Mouse (Mus musculus) cerebellum, postnatal 10 days (tissue): ENCODE results near the gene Lyst.
"Not testable (repeated sequence)": the region's sequence is repeated elsewhere in the genome, so short reads cannot be mapped to it uniquely, and the experiment has no call there.

ENCODE experiments used
- DNase-seq, 2 experiments: peaks; one replicate each; pipeline ENCODE4 v3.0.0; 2021; ENCODE audit warnings: mixed read lengths in 2 of 2

Gene Lyst

DNA sequence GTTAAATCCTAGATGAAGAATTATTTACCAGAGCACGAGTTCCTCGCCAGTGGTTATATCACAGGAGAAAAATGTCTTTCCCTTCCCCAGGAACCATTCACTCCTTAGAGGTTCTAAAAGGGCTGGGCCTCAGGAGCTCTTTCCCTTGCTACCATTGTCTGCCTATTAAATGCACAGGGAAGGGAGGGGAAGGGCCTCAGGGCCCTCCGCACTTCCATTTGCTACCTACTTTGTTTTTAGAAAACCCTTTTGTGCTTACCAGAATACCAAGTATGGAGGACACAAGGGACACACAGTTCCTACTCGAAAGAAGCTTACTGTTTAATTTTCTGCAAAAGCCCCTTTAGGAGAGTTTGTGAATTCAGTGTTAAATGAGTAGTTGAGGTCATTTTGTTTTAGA, 48.5 kb downstream of the Lyst start:
- DNase-seq, result no peak

- no peak for DNase-seq
These were observed 57.1 kb downstream of the Lyst start for GRCm38 (mm10) chr13:13647296-13647695.

GRCm38 (mm10) chr13:13655453-13655852, 65.3 kb downstream of the Lyst start:
- DNase-seq, result peak in 1 of 2 experiments; percentile 28

- not testable (repeated sequence) for DNase-seq
These were observed 75.9 kb downstream of the Lyst start for GRCm38 (mm10) chr13:13666103-13666502.

GRCm38 (mm10) chr13:13670669-13671068, 80.5 kb downstream of the Lyst start:
- DNase-seq, result no peak

GRCm38 (mm10) chr13:13671585-13672328, 81.6 kb downstream of the Lyst start:
- no peak for DNase-seq

- no peak for DNase-seq
These were observed 84.6 kb downstream of the Lyst start for GRCm38 (mm10) chr13:13674669-13675343.

DNA sequence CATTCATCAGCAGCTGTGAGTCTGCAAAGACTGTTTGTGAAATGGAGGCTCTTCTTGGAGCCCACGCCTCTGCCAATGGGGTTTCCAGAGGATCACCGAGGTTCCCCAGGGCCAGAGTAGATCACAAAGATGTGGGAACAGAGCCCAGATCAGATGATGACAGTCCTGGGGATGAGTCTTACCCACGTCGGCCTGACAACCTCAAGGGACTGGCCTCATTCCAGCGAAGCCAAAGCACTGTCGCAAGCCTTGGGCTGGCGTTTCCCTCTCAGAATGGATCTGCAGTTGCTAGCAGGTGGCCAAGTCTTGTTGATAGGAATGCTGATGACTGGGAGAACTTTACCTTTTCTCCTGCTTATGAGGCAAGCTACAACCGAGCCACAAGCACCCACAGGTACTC, 87.7 kb downstream of the Lyst start:
- DNase-seq, result peak in 1 of 2 experiments; percentile 6

GRCm38 (mm10) chr13:13681642-13682041, 91.4 kb downstream of the Lyst start:
- no peak for DNase-seq

- no peak for DNase-seq
These were observed 113.3 kb downstream of the Lyst start for GRCm38 (mm10) chr13:13703476-13703875.

- not testable (repeated sequence) for DNase-seq
These were observed 131.2 kb downstream of the Lyst start for GRCm38 (mm10) chr13:13721435-13721834.

- DNase-seq, result no peak
These were observed 133.1 kb downstream of the Lyst start for GRCm38 (mm10) chr13:13723293-13723692.

GRCm38 (mm10) chr13:13723786-13724185, 133.6 kb downstream of the Lyst start:
- DNase-seq, result no peak

- DNase-seq, result no peak
These were observed 149.0 kb downstream of the Lyst start for GRCm38 (mm10) chr13:13739232-13739631.

- no peak for DNase-seq
These were observed 155.7 kb downstream of the Lyst start for GRCm38 (mm10) chr13:13745911-13746310.

GRCm38 (mm10) chr13:13775778-13776494, 185.7 kb downstream of the Lyst start:
- DNase-seq, result peak; percentile 44 to 50

DNA sequence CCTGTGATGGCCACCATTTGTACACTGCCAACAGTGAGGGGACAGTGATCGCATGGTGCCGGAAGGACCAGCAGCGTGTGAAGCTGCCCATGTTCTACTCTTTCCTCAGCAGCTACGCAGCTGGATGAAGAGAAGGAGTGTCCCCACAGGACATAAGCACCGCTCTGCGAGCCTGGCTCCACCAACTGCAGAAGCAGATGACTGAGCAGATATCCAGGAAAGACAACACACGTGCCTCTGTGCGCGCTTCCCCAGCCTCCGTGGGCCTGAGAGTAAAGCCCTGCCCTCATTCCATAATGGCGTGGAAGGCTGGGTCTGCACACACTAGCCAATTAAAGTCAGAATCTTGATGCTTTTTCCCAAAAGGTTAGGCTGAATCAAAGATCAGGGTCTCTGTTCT, 186.9 kb downstream of the Lyst start:
- no peak for DNase-seq

DNA sequence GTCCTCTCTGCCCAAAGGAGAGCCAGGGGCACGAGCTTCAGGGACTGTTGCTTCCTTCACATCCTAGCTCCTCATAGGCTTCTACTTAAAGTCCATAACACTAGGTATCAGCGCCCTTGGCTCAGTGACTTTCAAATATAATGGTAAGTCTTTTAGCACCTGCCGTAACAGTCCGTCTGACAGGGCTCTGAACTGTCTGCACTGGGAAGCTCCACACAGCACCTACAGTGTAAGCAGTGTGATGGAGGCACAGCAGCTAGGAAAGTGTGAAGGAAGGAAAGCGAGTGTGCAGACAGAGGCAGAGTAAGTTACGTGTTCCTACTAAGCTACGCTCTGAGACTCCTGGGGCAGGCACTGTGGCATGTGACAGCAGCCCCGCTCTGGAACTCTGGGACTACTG, 187.5 kb downstream of the Lyst start:
- DNase-seq, result no peak

- no peak for DNase-seq
These were observed 188.8 kb downstream of the Lyst start for GRCm38 (mm10) chr13:13778837-13779458.

GRCm38 (mm10) chr13:13780271-13780670, 190.1 kb downstream of the Lyst start:
- no peak for DNase-seq

- DNase-seq, result no peak
These were observed 190.8 kb downstream of the Lyst start for GRCm38 (mm10) chr13:13781026-13781425.

DNA sequence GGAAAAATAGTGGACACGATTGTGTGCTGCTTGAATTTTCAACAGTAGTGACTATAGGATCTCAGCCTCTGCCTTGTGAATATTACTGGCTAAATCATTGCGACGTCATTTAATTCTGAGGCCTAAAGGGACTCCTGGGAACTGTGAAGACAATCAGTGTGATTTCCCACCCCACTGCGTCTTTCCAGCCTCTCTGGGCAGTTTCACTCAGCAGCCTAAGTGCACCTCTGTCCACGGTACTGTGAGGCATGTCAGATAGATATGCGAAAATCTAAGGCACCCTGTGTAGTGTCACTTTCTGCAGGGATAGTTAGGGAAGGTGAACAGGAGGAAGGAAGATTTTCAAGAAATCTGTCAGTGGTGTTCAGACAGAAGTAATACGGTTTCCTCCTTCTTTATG, 193.1 kb downstream of the Lyst start:
- no peak for DNase-seq

DNA sequence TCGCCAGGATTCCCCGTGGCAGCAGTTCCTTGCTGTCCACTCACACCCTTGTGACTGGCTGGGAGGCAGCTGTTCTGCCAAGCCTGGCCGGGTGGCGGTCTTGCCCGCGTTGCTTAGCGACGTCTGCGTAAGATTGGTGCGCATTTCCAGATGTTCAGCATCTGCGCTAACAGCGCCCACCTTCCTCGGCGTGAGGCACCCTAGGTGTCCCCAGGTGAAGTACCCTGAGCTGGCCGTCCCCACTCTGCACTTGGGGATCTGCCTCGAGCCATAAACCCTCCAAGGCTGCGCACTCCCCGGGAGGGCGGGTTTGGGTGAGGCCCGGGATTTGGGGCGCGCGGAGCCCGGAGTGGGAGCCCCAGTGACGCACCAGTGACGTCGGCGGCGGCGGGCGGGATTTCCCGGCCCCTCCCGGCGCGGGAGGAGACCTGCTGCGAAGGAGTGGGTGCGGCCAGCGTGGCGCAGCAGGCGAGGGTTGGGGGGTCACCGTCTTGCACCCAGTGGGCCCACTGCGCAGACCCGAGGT, 193.8 kb downstream of the Lyst start, which contains the start of gene Gng4:
Gng4 (plus strand) TSS at position 166 of the 526 bp plus-strand sequence.
- peak; percentile 47 to 62 for DNase-seq
